Mouse (Mus musculus): ENCODE results near the gene Ddx46.

DNA sequence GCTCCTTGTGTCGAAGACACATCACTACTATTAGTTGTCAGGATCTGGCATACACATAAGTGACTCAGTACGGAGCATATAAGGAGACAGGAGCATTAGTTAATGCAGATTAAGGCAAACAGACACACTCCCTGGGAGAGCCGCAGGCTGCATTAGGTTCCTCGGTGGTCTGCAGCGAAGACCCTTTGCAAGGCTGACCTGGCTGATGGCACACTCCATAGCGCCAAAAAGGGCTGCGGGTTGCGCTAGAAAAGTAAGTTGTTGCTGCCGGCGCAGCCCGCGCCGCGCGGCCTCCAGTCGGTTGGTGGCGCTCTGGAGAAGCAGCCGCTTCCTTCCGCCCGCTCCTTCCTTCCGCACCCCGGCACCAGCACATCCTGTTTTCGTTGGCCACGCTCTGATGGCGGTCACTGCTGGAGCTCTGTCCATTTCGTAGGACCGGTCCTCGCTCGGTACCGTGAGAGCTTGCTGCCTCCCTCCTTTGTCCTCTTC is at the start of gene Ddx46:
- TF ChIP-seq CTCF (IDR thresholded peaks at IDR 0.05; ENCODE audit: low read depth, low read length): peak; percentile 87
- 0 out of 2 replicates have a peak, but pooled peaks have one; percentile 44 for TF ChIP-seq POLR2A (IDR thresholded peaks at IDR 0.05; ENCODE audit: extremely low read depth, insufficient read depth, low read length)

All from liver, adult 2 months (tissue).